Mouse (Mus musculus) left cerebral cortex, postnatal 14 days (tissue): ENCODE measurements at regions not wholly inside any gene's neighbourhood (a gene's known extent, or its start where the extent isn't known, plus 50 kb on each side); places are given as distances from the start of the nearest gene placed in this dataset.
"Not testable (repeated sequence)": the region's sequence is repeated elsewhere in the genome, so short reads cannot be mapped to it uniquely, and the experiment has no call there.

Experiments used
- DNase-seq, 2 experiments: peaks; one replicate each; pipeline ENCODE4 v3.0.0; 2021 to 2022; ENCODE audit warnings: low spot score in 2 of 2, mixed read lengths in 1 of 2
- intact Hi-C: fragments of 180-260 bp; cut with DNase I; formaldehyde crosslinking; loops from one replicate; pipeline ENCODE4 v1.15.1; 2025

- DNase-seq, result no peak
- intact Hi-C loops, result no loop called here
Observed at GRCm38 (mm10) chr13:60455863-60456551, 145.7 kb upstream of the Dapk1 start.

GRCm38 (mm10) chr13:60457277-60457676 lies 144.5 kb upstream of the Dapk1 start:
- no peak for DNase-seq
- intact Hi-C loops, result no loop called here

GRCm38 (mm10) chr13:60459002-60459401 lies 142.7 kb upstream of the Dapk1 start:
- no peak for DNase-seq
- intact Hi-C loops, result no loop called here

- intact Hi-C loops, result loop anchor here (5.0 to 10.0 kb wide), 2 partner anchors 289 to 1832 kb away; partner anchors contain the start of gene Gas1
- DNase-seq, result no peak
Observed at GRCm38 (mm10) chr13:60466553-60467313, 135.0 kb upstream of the Dapk1 start.

- peak; percentile 49 to 76 for DNase-seq
- intact Hi-C loops, result loop anchor here (1.0 to 10.0 kb wide), 5 partner anchors 291 to 1833 kb away; partner anchors contain the start of gene Gas1
Observed at GRCm38 (mm10) chr13:60467821-60468579, 133.7 kb upstream of the Dapk1 start.

GRCm38 (mm10) chr13:60470426-60471398 lies 131.0 kb upstream of the Dapk1 start:
- intact Hi-C loops, result no loop called here
- DNase-seq, result no peak

- no peak for DNase-seq
- intact Hi-C loops, result no loop called here
Observed at GRCm38 (mm10) chr13:60471602-60472001, 130.1 kb upstream of the Dapk1 start.

GRCm38 (mm10) chr13:60476366-60476765 lies 125.4 kb upstream of the Dapk1 start:
- DNase-seq, result no peak
- intact Hi-C loops, result loop anchor here (5.0 kb wide), 1 partner anchor 126 kb away; the partner anchor contains the start of gene Dapk1

GRCm38 (mm10) chr13:60478301-60478700 lies 123.4 kb upstream of the Dapk1 start:
- DNase-seq, result no peak
- intact Hi-C loops, result loop anchor here (2.0 to 5.0 kb wide), 2 partner anchors 124 to 260 kb away; partner anchors contain the start of gene Dapk1

GRCm38 (mm10) chr13:60479043-60479861 lies 122.5 kb upstream of the Dapk1 start:
- intact Hi-C loops, result loop anchor here (2.0 to 5.0 kb wide), 2 partner anchors 123 to 260 kb away; partner anchors contain the start of gene Dapk1
- peak; percentile 72 to 83 for DNase-seq

- no peak for DNase-seq
- intact Hi-C loops, result loop anchor here (2.0 to 5.0 kb wide), 2 partner anchors 122 to 259 kb away; partner anchors contain the start of gene Dapk1
Observed at GRCm38 (mm10) chr13:60479862-60480730, 121.7 kb upstream of the Dapk1 start.

- intact Hi-C loops, result no loop called here
- DNase-seq, result no peak
Observed at GRCm38 (mm10) chr13:60480731-60481431, 120.9 kb upstream of the Dapk1 start.

GRCm38 (mm10) chr13:60481451-60481850 lies 120.3 kb upstream of the Dapk1 start:
- DNase-seq, intact Hi-C loops: not testable (repeated sequence)

GRCm38 (mm10) chr13:60481946-60482345 lies 119.8 kb upstream of the Dapk1 start:
- intact Hi-C loops, result no loop called here
- no peak for DNase-seq

GRCm38 (mm10) chr13:60486105-60486504 lies 115.6 kb upstream of the Dapk1 start:
- intact Hi-C loops, result no loop called here

GRCm38 (mm10) chr13:60486871-60487270 lies 114.9 kb upstream of the Dapk1 start:
- no peak for DNase-seq
- intact Hi-C loops, result no loop called here

More at GRCm38 (mm10) chr13:60486105-60486504, 115.6 kb upstream of the Dapk1 start:
- DNase-seq, result no peak
